Mouse (Mus musculus) embryonic stem cell, embryonic (primary cell): ENCODE data around the gene Kptn.

Source experiments
- CTCF ChIA-PET, 4 experiments: fragments of 300-600 bp in 2 of 4; fragments of 350-600 bp in 2 of 4; sonication (Branson Sonifier 250); formaldehyde crosslinking; loops; one replicate each; lab custom pipeline; 2022; ENCODE audit warnings: inconsistent platforms in 2 of 4; lab: Charles Lee
- POLR2A ChIA-PET, 4 experiments: fragments of 300-600 bp in 2 of 4; fragments of 350-600 bp in 2 of 4; sonication (Branson Sonifier 250); formaldehyde crosslinking; loops; one replicate each; lab custom pipeline; 2022; ENCODE audit warnings: antibody characterized with exemption in 4 of 4, inconsistent platforms in 1 of 4; lab: Charles Lee

The Kptn gene

DNA sequence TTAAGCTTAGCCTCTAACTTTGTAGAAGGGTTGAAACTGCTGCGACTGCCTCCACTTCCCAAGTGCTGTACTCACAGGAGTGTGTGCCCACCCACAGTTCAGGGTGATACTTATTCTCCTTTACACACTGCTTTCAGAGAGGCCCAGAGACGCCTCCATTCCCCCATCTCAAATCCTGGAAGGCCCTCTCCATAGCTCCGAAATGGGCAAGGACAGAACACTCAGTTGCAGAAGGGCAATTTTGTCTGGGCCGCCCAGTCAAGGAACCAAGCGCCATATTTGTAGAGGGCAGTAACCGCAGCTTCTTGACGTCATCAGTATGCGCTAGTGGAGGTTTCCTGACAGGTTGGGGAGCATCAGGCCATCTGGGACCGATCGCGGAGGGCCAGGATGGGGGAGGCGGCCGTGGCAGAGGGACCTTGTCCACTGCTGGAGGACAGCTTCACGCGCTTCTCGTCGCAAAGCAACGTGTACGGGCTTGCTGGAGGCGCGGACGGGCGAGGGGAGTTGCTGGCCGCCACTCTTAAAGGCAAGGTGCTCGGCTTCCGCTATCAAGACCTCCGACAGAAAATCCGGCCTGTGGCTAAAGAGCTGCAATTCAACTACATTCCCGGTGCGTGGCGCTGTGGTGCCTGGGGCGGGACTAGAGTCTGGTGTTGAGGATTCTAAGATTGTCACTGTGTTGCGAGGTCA, at the start of gene Kptn:
Gene Kptn, plus strand, starts transcription at position 327 of the 693 bp plus-strand sequence.
- POLR2A ChIA-PET, result interaction anchor here in 3 of 4 experiments (0.5 to 5.8 kb wide), 38 partner anchors 9 to 246 kb away, joined by 3 to 61 read pairs (median 4); partner anchors contain the start of genes Inafm1 (in 3 of the 3), Napa (in 3 of the 3), Slc8a2 (in 3 of the 3) and Bicra (in 1 of the 3)
- CTCF ChIA-PET, result interaction anchor here in 3 of 4 experiments (0.5 to 2.7 kb wide), 21 partner anchors 9 to 939 kb away, joined by 3 to 34 read pairs (median 4); partner anchors contain the start of genes Slc8a2 (in 3 of the 3), Napa (in 2 of the 3) and Inafm1 (in 1 of the 3)

GRCm38 (mm10) chr7:16070846-16071245, 48.8 kb upstream of the Kptn start:
- ChIA-PET CTCF (no interaction called here), POLR2A (no interaction called here)

DNA sequence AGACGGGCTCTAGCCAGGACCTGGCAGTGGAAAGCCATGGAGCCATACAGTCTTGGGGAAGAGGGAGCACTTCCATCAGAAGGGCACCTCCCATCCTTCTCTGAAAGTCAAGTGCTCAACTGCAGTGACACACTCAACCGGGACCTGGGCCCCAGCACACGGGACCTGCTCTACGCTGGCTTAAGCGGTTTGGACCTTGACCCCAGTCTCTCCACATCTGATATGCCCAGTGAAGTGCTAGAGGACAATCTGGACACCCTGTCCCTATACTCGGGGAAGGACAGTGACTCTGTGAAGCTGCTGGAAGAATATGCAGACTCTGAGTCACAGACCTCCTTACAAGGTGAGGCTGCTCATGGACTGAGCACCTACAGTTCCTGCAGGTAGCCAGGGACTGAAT, 47.8 kb upstream of the Kptn start:
- ChIA-PET CTCF (no interaction called here), POLR2A (no interaction called here)

- ChIA-PET CTCF (interaction anchor here in 3 of 4 experiments (0.7 to 1.8 kb wide), 3 partner anchors 9 to 97 kb away, joined by 3 to 5 read pairs (median 3); no protein-coding TSS in a partner anchor), POLR2A (interaction anchor here in 1 of 4 experiments (1.4 kb wide), 1 partner anchor 50 kb away, joined by 3 read pairs; the partner anchor contains the start of gene Slc8a2)
Measured at GRCm38 (mm10) chr7:16079947-16080346, 39.7 kb upstream of the Kptn start.

DNA sequence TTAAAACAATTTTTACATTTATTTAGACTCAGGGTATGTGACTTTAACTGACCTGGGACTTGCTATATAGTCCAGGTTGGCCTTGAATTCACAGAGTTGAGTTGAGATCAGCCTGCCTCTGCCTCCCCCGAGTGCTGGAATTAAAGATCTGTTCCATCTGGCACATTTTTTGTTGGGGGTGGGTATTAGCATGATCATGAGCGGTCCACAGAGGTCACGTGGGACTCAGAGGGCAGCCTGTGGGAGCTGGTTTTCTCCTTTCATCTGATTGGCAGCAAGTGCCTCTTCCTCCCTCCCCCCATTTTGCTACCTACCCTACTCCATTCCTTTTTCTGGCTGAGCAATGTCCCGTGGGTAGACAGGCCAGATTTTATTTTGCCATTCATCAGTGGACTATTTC, 39.1 kb upstream of the Kptn start:
- CTCF ChIA-PET, result interaction anchor here in 2 of 4 experiments (0.7 to 1.8 kb wide), 2 partner anchors 8 to 97 kb away, joined by 3 to 5 read pairs; no protein-coding TSS in a partner anchor
- POLR2A ChIA-PET, result interaction anchor here in 1 of 4 experiments (1.4 kb wide), 1 partner anchor 49 kb away, joined by 3 read pairs; the partner anchor contains the start of gene Slc8a2

DNA sequence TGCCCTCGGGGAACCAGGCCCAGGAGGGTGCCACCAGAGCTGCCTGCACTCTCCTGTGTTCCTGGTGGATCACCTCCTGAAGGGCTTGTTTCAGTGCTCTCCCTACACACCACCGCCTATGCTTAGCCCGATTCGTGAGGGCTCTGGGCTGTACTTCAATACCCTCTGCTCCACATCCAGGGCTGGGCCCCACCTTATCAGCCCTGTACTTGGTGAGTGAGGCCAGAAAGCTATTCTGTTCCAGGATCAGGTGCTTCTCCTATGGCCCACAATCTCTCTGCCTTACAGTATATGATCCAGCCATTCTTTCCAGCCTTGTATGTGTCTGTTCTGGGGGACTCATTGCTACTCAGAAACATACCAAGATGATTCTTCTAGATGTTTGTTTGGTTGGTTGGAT, 36.3 kb upstream of the Kptn start:
- ChIA-PET POLR2A (no interaction called here), CTCF (interaction anchor here in 1 of 4 experiments (1.1 kb wide), 1 partner anchor 46 kb away, joined by 3 read pairs; the partner anchor contains the start of gene Slc8a2)

DNA sequence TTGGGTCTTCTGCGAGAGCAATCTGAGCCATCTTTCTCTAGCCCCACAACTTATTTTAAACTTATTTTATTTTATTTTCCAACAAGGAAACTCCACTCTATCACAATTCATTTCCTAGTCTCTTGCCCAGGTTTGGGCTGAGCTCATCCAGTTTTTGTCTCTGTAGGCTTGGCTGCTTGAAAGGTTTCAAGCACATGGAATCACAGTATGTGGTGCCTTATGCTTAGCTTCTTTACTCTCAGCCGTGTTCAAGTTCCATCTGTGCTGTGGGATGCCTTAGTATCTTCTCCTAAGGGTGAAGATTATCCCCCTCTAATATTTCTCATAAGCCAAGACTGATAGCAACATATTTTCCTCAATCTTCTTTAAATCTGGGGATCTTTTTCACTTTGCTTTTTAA, 32.1 kb upstream of the Kptn start:
- ChIA-PET CTCF (interaction anchor here in 2 of 4 experiments (0.6 to 1.8 kb wide), 2 partner anchors 10 to 114 kb away, joined by 3 to 4 read pairs; partner anchors contain the start of gene Napa (in 1 of the 2)), POLR2A (interaction anchor here in 3 of 4 experiments (0.9 to 1.5 kb wide), 3 partner anchors 8 to 36 kb away, joined by 3 read pairs; partner anchors contain the start of gene Napa (in 1 of the 3))

GRCm38 (mm10) chr7:16094592-16094991, 25.1 kb upstream of the Kptn start:
- CTCF ChIA-PET, result interaction anchor here in 1 of 4 experiments (1.0 kb wide), 1 partner anchor 25 kb away, joined by 3 read pairs; the partner anchor contains the start of gene Kptn

DNA sequence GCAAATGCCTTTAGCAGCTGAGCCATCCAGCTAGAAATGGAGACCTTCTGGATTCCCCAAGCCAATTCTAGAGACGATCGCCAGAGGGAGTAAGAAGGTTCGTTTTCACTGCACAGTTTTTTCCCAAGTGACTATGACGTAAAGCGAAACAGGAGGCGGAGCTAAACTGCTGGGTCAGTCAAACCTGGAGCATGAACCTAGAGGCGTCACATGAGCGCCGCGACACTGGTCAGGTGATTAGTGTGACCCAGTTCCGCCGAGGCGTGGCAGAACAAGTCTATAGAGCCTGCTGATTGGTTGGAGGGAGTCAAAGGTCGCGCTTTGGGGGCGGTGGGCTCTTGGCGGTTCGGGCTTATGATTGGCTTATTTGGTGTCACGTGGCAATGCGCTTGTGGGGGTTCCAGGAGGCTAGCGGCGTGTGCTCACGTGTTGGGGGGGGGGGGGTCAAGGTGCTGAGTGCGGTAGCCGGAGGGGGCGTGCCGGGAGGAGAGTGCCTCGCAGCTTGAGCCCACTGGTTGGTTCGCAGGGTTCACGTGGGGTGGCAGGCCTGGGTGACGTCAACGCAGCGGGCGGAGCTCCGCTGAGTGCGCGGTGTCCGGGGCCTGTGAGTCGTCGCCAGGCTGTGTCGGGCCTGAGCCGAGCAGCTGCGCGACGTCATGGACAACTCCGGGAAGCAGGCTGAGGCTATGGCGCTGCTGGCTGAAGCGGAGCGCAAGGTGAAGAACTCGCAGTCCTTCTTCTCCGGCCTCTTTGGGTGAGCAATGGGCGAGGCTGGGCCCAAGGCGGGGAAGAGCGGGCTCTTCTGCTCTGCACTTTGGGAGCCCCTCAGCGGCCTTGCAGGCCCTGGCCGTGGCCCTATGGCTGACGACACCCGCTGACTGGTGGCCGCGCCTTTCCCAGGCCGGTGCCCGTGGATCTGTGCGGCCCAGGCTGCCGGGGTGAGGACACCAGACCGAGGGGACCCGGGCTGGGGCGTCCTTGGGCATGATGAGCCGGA, 21.4 kb upstream of the Kptn start, which contains the start of gene Napa:
Gene Napa, plus strand, starts transcription at position 438 of the 997 bp plus-strand sequence.
- ChIA-PET CTCF (interaction anchor here (0.5 to 2.4 kb wide), 49 partner anchors 9 to 392 kb away, joined by 3 to 19 read pairs (median 4); partner anchors contain the start of genes Bicra (in 2 of the 4), Inafm1 (in 2 of the 4), Kptn (in 2 of the 4) and Meis3 (in 2 of the 4)), POLR2A (interaction anchor here (0.6 to 5.0 kb wide), 83 partner anchors 8 to 1860 kb away, joined by 3 to 57 read pairs (median 4); partner anchors contain the start of genes Slc8a2 (in 4 of the 4), Bicra (in 3 of the 4), Inafm1 (in 3 of the 4) and Kptn (in 3 of the 4))

More at GRCm38 (mm10) chr7:16094592-16094991, 25.1 kb upstream of the Kptn start:
- POLR2A ChIA-PET, result interaction anchor here in 1 of 4 experiments (0.6 to 1.4 kb wide), 2 partner anchors 18 to 35 kb away, joined by 3 read pairs; partner anchors contain the start of gene Slc8a2

DNA sequence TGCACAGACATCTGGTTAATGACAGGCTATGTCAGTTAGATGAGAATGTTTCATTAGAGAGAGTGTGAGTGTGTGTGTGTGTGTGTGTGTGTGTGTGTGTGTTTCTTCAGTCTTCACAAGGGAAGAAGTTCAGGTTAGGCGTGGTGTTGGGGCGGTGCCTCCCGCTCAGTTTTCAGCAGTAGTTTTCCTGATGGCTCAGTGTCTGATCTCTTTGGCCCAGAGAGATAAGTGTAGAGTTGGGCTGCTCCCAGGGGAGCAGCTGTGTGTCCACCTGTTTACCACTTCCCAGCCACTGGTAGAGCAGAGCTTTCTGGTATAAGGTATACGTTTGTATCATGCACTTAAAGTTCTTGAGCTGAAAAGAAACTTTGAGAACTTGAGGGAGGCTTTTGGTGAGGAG, 19.8 kb upstream of the Kptn start:
- ChIA-PET POLR2A (interaction anchor here in 2 of 4 experiments (0.9 to 5.0 kb wide), 12 partner anchors 9 to 162 kb away, joined by 3 to 57 read pairs (median 5); partner anchors contain the start of genes Kptn (in 2 of the 2) and Slc8a2 (in 1 of the 2)), CTCF (interaction anchor here in 2 of 4 experiments (0.6 to 1.0 kb wide), 3 partner anchors 15 to 48 kb away, joined by 3 read pairs; partner anchors contain the start of gene Kptn (in 1 of the 2))

DNA sequence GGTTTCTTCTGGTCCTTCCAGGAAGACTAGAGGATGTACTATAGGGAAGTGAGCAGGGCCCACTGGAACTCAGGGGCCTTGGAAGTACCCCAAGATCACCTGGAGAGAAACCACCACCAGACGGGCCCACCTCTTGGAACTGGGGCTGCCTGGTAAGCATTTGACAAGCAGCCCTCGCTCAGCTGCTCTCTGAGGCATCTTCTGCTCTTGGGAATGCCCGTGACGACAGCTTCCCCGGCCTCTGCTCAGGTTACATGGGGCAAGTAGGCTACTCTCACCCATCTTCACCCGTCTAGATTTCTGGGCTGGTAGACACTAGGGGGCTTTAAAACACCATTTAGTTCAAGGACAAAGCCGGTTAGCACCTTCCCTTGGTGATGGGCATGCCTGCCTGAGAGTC, 18.6 kb upstream of the Kptn start:
- ChIA-PET POLR2A (interaction anchor here in 2 of 4 experiments (0.8 to 3.7 kb wide), 11 partner anchors 9 to 172 kb away, joined by 3 to 17 read pairs (median 5); partner anchors contain the start of genes Kptn (in 2 of the 2) and Inafm1 (in 1 of the 2)), CTCF (no interaction called here)

DNA sequence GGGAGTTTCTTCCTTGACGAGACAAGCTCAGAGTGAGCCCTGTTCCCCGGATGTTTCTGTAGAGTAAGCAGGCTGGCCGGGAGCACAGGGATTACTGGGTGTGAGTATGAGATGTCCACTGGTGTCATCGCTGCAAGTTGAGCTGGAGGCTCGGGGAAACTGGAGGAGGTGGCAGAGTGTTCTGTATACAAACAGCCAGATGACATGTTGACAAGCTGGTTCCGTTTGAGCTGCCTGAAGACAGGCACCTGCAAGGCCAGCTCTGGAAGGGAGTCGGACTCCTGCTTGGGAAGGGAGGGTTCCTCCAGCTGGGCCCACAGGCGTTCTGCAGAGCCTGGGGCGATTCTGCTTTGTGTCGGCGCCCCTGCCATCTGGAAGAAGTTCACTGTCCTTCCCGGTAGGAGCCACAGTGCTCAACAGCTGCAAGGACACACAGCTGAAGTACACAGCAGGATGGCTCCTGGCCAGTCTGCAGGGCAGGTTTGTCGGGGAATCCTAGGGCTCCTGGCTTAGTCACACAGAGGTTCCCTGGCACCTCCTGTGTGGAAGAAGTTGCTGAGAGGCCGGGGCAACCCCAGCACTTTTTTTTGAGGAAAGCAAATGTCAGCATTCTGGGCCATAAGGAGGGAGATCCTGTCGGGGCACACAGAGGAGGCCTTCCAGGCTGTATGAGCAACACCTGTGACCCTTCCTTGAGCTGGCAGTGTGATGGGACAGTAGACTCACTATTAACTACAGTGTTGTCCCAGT, 17.8 kb upstream of the Kptn start:
- ChIA-PET CTCF (interaction anchor here in 2 of 4 experiments (0.6 to 1.1 kb wide), 2 partner anchors 9 to 163 kb away, joined by 3 read pairs; no protein-coding TSS in a partner anchor), POLR2A (interaction anchor here in 2 of 4 experiments (0.6 to 3.7 kb wide), 14 partner anchors 8 to 184 kb away, joined by 3 to 17 read pairs (median 4); partner anchors contain the start of genes Kptn (in 2 of the 2), Ccdc9 (in 1 of the 2), Inafm1 (in 1 of the 2) and Slc8a2 (in 1 of the 2))

DNA sequence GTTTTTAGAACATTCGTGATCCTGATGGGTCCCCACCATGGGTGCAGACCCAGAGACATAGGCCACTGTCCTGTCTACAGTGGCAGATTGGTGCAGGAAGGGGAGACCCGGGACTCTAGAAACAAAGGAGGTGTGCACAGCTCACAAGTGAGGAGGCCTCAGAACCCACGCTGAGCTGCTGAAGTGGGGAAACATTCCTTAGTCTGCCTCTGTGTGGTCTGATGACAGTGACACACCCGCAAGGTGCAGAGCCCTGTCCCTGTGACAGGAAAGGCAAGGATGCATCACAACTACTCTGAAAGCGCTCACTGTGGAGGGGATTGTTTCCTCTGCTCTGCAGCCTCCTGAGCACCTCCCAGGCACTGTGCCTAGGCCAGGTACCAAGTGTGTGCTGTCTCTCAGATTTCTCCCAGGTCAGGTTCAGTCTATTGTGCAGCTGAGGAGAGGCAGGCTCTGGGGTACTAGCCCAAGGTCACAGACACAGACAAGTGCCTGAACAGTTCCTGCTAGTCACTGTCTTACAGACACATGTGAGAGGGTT, 16.9 kb upstream of the Kptn start:
- ChIA-PET POLR2A (interaction anchor here in 3 of 4 experiments (0.6 to 3.7 kb wide), 11 partner anchors 8 to 154 kb away, joined by 3 to 14 read pairs (median 4); partner anchors contain the start of genes Kptn (in 2 of the 3) and Slc8a2 (in 1 of the 3)), CTCF (interaction anchor here in 2 of 4 experiments (1.1 to 2.3 kb wide), 2 partner anchors 8 to 17 kb away, joined by 3 to 6 read pairs; partner anchors contain the start of gene Kptn (in 1 of the 2))

DNA sequence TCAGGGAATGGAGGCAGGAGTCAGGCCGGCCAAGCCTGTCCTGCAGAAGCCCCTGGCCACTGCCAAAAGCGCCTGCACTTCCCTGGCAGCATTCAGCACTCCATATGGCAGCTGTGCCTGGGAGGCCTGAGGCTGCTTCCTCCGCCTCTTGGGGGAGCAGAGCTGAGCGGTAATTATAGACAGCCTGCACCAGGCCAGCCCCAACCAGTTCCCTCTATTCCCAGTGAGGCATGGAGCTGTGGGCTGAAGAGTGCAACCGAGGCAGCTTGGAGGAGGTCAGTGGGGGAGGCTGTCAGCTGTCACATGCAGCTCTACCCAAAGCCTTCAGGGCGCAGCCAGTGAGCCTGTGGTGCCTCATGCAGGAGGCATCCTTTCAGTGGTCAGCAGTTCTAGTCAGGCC, 15.9 kb upstream of the Kptn start:
- ChIA-PET CTCF (interaction anchor here in 1 of 4 experiments (2.3 kb wide), 1 partner anchor 16 kb away, joined by 6 read pairs; the partner anchor contains the start of gene Kptn), POLR2A (interaction anchor here in 3 of 4 experiments (1.0 to 1.9 kb wide), 11 partner anchors 8 to 182 kb away, joined by 3 to 5 read pairs (median 4); partner anchors contain the start of genes Kptn (in 2 of the 3), Nop53 (in 1 of the 3) and Slc8a2 (in 1 of the 3))
